7 mouse cellular contexts compared by ENCODE assay signal in genomic region chr10:128646139-128647089, GRCm38 (mm10). TPM values are rescaled to one million over a fixed set of nuclear protein-coding genes. Genes with fewer than 3 reads are reported as not detected.
DNase-seq lines count a peak whose midpoint lies in the region; ATAC-seq lines count a peak whose summit lies in the region.

No protein-coding gene starts in this region.

- H3K4me3 ChIP-seq in intestine, embryonic 14.5 days (ENCODE audit: low read depth, low read length): peak overlapping the region; percentile 27
- peak overlapping the region; percentile 59 for H3K4me3 ChIP-seq in limb, embryonic 13.5 days
- peak overlapping the region; percentile 67 for H3K4me3 ChIP-seq in midbrain, embryonic 16.5 days (ENCODE audit: low read depth, low read length)

- no peaks in the 10 kb centered on the region for H3K36me3 ChIP-seq in intestine, embryonic 14.5 days (ENCODE audit: control insufficient read depth, insufficient read depth, low read length)
- peaks cover 12% of the 10 kb centered on the region for H3K36me3 ChIP-seq in limb, embryonic 13.5 days
- peaks cover 5% of the 10 kb centered on the region for H3K36me3 ChIP-seq in midbrain, embryonic 16.5 days (ENCODE audit: control insufficient read depth, insufficient read depth, low read length)

- peak overlapping the region; percentile 18; the same call in 1 of the 2 replicates for H3K9ac ChIP-seq in intestine, embryonic 14.5 days (ENCODE audit: low read length)
- peak overlapping the region; percentile 59 for H3K9ac ChIP-seq in limb, embryonic 13.5 days
- peak overlapping the region; percentile 69 for H3K9ac ChIP-seq in midbrain, embryonic 16.5 days (ENCODE audit: low read depth, low read length)

- WGBS in intestine, embryonic 14.5 days: 12% methylated on average over 10 of the region's 13 CpGs
- 4% methylated on average over 12 of the region's 13 CpGs for WGBS in limb, embryonic 13.5 days
- 2% methylated on average over 9 of the region's 13 CpGs for WGBS in midbrain, embryonic 16.5 days

- no peaks in the 10 kb centered on the region for H3K9me3 ChIP-seq in intestine, embryonic 14.5 days (ENCODE audit: control insufficient read depth, low read length)
- H3K9me3 ChIP-seq in limb, embryonic 13.5 days: no peaks in the 10 kb centered on the region
- no peaks in the 10 kb centered on the region for H3K9me3 ChIP-seq in midbrain, embryonic 16.5 days (replicated peaks; ENCODE audit: control insufficient read depth, low read length, poor library complexity, severe bottlenecking)

- H3K4me2 ChIP-seq in intestine, embryonic 14.5 days (ENCODE audit: low read length): peak overlapping the region; percentile 69
- H3K4me2 ChIP-seq in limb, embryonic 13.5 days (replicated peaks): peak overlapping the region; percentile 79
- H3K4me2 ChIP-seq in midbrain, embryonic 16.5 days (ENCODE audit: low read length): peak overlapping the region; percentile 71

- ATAC-seq in activated CD4-positive, CD25-positive, alpha-beta regulatory T cell, adult 4 months: peak; percentile 52
- ATAC-seq in granulocyte monocyte progenitor cell, adult 5-6 weeks (replicated peaks; ENCODE audit: poor library complexity, severe bottlenecking): peak; percentile 44; the same call in 1 of the 2 replicates
- peak; percentile 63 for ATAC-seq in intestine, embryonic 14.5 days (replicated peaks; ENCODE audit: low FRiP score, low TSS enrichment, low read depth)
- peak; percentile 61; the same call in 1 of the 2 replicates for ATAC-seq in limb, embryonic 13.5 days (ENCODE audit: low FRiP score, low read depth)
- ATAC-seq in midbrain, embryonic 16.5 days: peak; percentile 79

- H3K27me3 ChIP-seq in intestine, embryonic 14.5 days (replicated peaks; ENCODE audit: control insufficient read depth, insufficient read depth, low read length): no peaks in the 10 kb centered on the region; the same call in 1 of the 2 replicates
- no peaks in the 10 kb centered on the region for H3K27me3 ChIP-seq in limb, embryonic 13.5 days
- no peaks in the 10 kb centered on the region for H3K27me3 ChIP-seq in midbrain, embryonic 16.5 days (ENCODE audit: control insufficient read depth, insufficient read depth, low read depth, low read length)

- DNase-seq in cerebellum, adult 9-11 months: peak; percentile 56
- DNase-seq in intestine, embryonic 14.5 days (ENCODE audit: low spot score): peak; percentile 65
- peak; percentile 59 for DNase-seq in thymus, postnatal 4 days

- H3K27ac ChIP-seq in intestine, embryonic 14.5 days (ENCODE audit: low read depth): peak overlapping the region; percentile 27; the same call in 1 of the 2 replicates
- peak overlapping the region; percentile 70; the same call in 1 of the 2 replicates for H3K27ac ChIP-seq in limb, embryonic 13.5 days
- peak overlapping the region; percentile 97 for H3K27ac ChIP-seq in midbrain, embryonic 16.5 days (ENCODE audit: low read length)

- peaks cover 15% of the 10 kb centered on the region for H3K4me1 ChIP-seq in intestine, embryonic 14.5 days (replicated peaks; ENCODE audit: control insufficient read depth, insufficient read depth, low read length)
- H3K4me1 ChIP-seq in limb, embryonic 13.5 days: peaks cover 29% of the 10 kb centered on the region
- H3K4me1 ChIP-seq in midbrain, embryonic 16.5 days (ENCODE audit: control insufficient read depth, insufficient read depth, low read length): peaks cover 27% of the 10 kb centered on the region

RNA-seq across cellular contexts. Expression of gene Ikzf4, which starts 0.6 kb away (rescaled TPM):
- 100 to 1,000 TPM; 103 to 107 TPM for polyA plus RNA-seq in activated CD4-positive, CD25-positive, alpha-beta regulatory T cell, adult 4 months (2017; shearing (Covaris generic))
- total RNA-seq in granulocyte monocyte progenitor cell, adult 5-6 weeks (2014; fragmentation: Nextera tagmentation): 0.62 TPM in 1 of 2 replicates, not detected in the other
- not detected in 2 replicates for total RNA-seq in granulocyte monocyte progenitor cell, adult 5-6 weeks (2017)
- 3.0 and 3.2 TPM in 2 replicates for polyA plus RNA-seq in intestine, embryonic 14.5 days (2014; fragmentation: Nextera tagmentation; extraction: Ambion mirVana)
- polyA plus RNA-seq in limb, embryonic 13.5 days (2015; fragmentation: Nextera tagmentation; extraction: Ambion mirVana): 5.1 and 5.2 TPM in 2 replicates
- polyA plus RNA-seq in midbrain, embryonic 16.5 days (2015; fragmentation: Nextera tagmentation; extraction: Ambion mirVana): 23.1 and 23.5 TPM in 2 replicates

RNA-seq across cellular contexts. Expression of gene Rps26, which starts 19.9 kb away (rescaled TPM):
- 1,000 to 10,000 TPM; 1,759 to 1,796 TPM for polyA plus RNA-seq in activated CD4-positive, CD25-positive, alpha-beta regulatory T cell, adult 4 months (2017; shearing (Covaris generic))
- total RNA-seq in granulocyte monocyte progenitor cell, adult 5-6 weeks (2014; fragmentation: Nextera tagmentation): 2,754 and 2,968 TPM in 2 replicates
- total RNA-seq in granulocyte monocyte progenitor cell, adult 5-6 weeks (2017): 1,150 and 1,165 TPM in 2 replicates
- 1,095 and 1,163 TPM in 2 replicates for polyA plus RNA-seq in intestine, embryonic 14.5 days (2014; fragmentation: Nextera tagmentation; extraction: Ambion mirVana)
- polyA plus RNA-seq in limb, embryonic 13.5 days (2015; fragmentation: Nextera tagmentation; extraction: Ambion mirVana): 752 and 768 TPM in 2 replicates
- 295 and 315 TPM in 2 replicates for polyA plus RNA-seq in midbrain, embryonic 16.5 days (2015; fragmentation: Nextera tagmentation; extraction: Ambion mirVana)

RNA-seq across cellular contexts. Expression of gene Suox, which starts 27.5 kb away (rescaled TPM):
- polyA plus RNA-seq in activated CD4-positive, CD25-positive, alpha-beta regulatory T cell, adult 4 months (2017; shearing (Covaris generic)): 10 to 100 TPM; 15.3 to 17.9 TPM
- 3.5 and 4.1 TPM in 2 replicates for total RNA-seq in granulocyte monocyte progenitor cell, adult 5-6 weeks (2014; fragmentation: Nextera tagmentation)
- 5.9 and 8.1 TPM in 2 replicates for total RNA-seq in granulocyte monocyte progenitor cell, adult 5-6 weeks (2017)
- polyA plus RNA-seq in intestine, embryonic 14.5 days (2014; fragmentation: Nextera tagmentation; extraction: Ambion mirVana): 9.8 and 12.7 TPM in 2 replicates
- 22.0 TPM in 2 replicates for polyA plus RNA-seq in limb, embryonic 13.5 days (2015; fragmentation: Nextera tagmentation; extraction: Ambion mirVana)
- polyA plus RNA-seq in midbrain, embryonic 16.5 days (2015; fragmentation: Nextera tagmentation; extraction: Ambion mirVana): 13.4 and 13.7 TPM in 2 replicates

RNA-seq across cellular contexts. Expression of gene Rab5b, which starts 49.6 kb away (rescaled TPM):
- polyA plus RNA-seq in activated CD4-positive, CD25-positive, alpha-beta regulatory T cell, adult 4 months (2017; shearing (Covaris generic)): 10 to 100 TPM; 50.7 to 59.5 TPM
- 43.7 and 43.8 TPM in 2 replicates for total RNA-seq in granulocyte monocyte progenitor cell, adult 5-6 weeks (2014; fragmentation: Nextera tagmentation)
- 45.7 and 58.0 TPM in 2 replicates for total RNA-seq in granulocyte monocyte progenitor cell, adult 5-6 weeks (2017)
- polyA plus RNA-seq in intestine, embryonic 14.5 days (2014; fragmentation: Nextera tagmentation; extraction: Ambion mirVana): 59.4 and 64.4 TPM in 2 replicates
- polyA plus RNA-seq in limb, embryonic 13.5 days (2015; fragmentation: Nextera tagmentation; extraction: Ambion mirVana): 83.5 and 87.5 TPM in 2 replicates
- 119 and 128 TPM in 2 replicates for polyA plus RNA-seq in midbrain, embryonic 16.5 days (2015; fragmentation: Nextera tagmentation; extraction: Ambion mirVana)

RNA-seq across cellular contexts. Expression of gene Erbb3, which starts 57.0 kb away (rescaled TPM):
- 1 to 10 TPM; 4.1 to 4.2 TPM for polyA plus RNA-seq in activated CD4-positive, CD25-positive, alpha-beta regulatory T cell, adult 4 months (2017; shearing (Covaris generic))
- total RNA-seq in granulocyte monocyte progenitor cell, adult 5-6 weeks (2014; fragmentation: Nextera tagmentation): 1.6 and 1.7 TPM in 2 replicates
- 1.4 and 1.8 TPM in 2 replicates for total RNA-seq in granulocyte monocyte progenitor cell, adult 5-6 weeks (2017)
- 31.2 and 32.4 TPM in 2 replicates for polyA plus RNA-seq in intestine, embryonic 14.5 days (2014; fragmentation: Nextera tagmentation; extraction: Ambion mirVana)
- 14.5 and 17.5 TPM in 2 replicates for polyA plus RNA-seq in limb, embryonic 13.5 days (2015; fragmentation: Nextera tagmentation; extraction: Ambion mirVana)
- 0.41 and 0.47 TPM in 2 replicates for polyA plus RNA-seq in midbrain, embryonic 16.5 days (2015; fragmentation: Nextera tagmentation; extraction: Ambion mirVana)

Comparison
In these comparisons a context has a peak if more than half of its experiments do, and no peak if none do; other contexts are left out.
1. Peak in every context shown above with its lines: DNase-seq, ATAC-seq, H3K4me3 ChIP-seq and H3K27ac ChIP-seq.
2. H3K27ac ChIP-seq: peak in every context shown above with its lines; median percentile 97 in midbrain, embryonic 16.5 days; 70 in limb, embryonic 13.5 days; 27 in intestine, embryonic 14.5 days.
3. H3K9ac ChIP-seq: peak in every context shown above with its lines; median percentile 69 in midbrain, embryonic 16.5 days; 59 in limb, embryonic 13.5 days; 18 in intestine, embryonic 14.5 days.